Mouse (Mus musculus): ENCODE results near the gene Trem2. TPM values are rescaled to one million over a fixed set of nuclear protein-coding genes. Genes with fewer than 3 reads are reported as not detected.

Gene Trem2
- total and polyA plus RNA-seq, 2 experiments = 0.34 to 0.74 TPM

DNA sequence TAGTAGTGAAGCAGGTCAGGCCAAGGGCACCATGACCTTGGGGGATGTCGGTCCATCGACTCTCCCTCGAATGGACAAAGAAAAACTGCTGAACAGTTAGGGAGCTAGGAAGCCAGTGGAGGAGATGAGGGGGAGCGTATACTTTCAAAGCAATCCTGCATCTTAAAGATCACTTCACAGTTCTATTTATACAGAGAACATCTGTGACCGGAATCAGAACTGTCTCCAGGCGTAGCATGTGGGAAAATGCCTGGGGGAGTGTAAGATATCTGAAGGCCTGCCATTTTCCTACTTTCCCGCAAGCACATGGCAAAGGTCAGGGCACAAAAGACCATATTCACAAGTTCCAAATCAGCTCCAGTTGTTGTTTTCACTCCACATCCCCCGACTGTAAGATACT is 26.8 kb downstream of the Trem2 start:
- Histone ChIP-seq H3K27ac (replicated peaks; ENCODE audit: insufficient read depth, low read depth, low read length) (no peak overlapping the region), H3K4me1 (ENCODE audit: control insufficient read depth, insufficient read depth, low read length) (no peaks in the 10 kb centered on the region), H3K27me3 (ENCODE audit: control insufficient read depth, insufficient read depth, low read length) (no peaks in the 10 kb centered on the region), H3K9ac (ENCODE audit: low read depth, low read length) (no peak overlapping the region), H3K79me2 (ENCODE audit: control insufficient read depth, insufficient read depth, low read length) (no peaks in the 10 kb centered on the region), H3K36me3 (ENCODE audit: control insufficient read depth, insufficient read depth, low read length) (no peaks in the 10 kb centered on the region), H3K4me3 (ENCODE audit: insufficient read depth, low read depth, low read length) (no peak overlapping the region)
- no peak for DNase-seq (ENCODE audit: extremely low read depth, low read depth, low spot score)
- no peak for TF ChIP-seq POLR2A (IDR thresholded peaks at IDR 0.05; ENCODE audit: extremely low read depth, insufficient read depth, low read length)
- no peak for TF ChIP-seq CTCF (IDR thresholded peaks at IDR 0.05; ENCODE audit: low read depth, low read length)
- 83% methylated on average over 8 of the region's 8 CpGs for WGBS

GRCm38 (mm10) chr17:48376102-48376501 is 29.9 kb downstream of the Trem2 start:
- 90% methylated on average over 1 of the region's 1 CpGs for WGBS
- Histone ChIP-seq H3K27me3 (ENCODE audit: control insufficient read depth, insufficient read depth, low read length) (no peaks in the 10 kb centered on the region), H3K4me3 (ENCODE audit: insufficient read depth, low read depth, low read length) (no peak overlapping the region), H3K79me2 (ENCODE audit: control insufficient read depth, insufficient read depth, low read length) (no peaks in the 10 kb centered on the region), H3K4me1 (ENCODE audit: control insufficient read depth, insufficient read depth, low read length) (no peaks in the 10 kb centered on the region), H3K36me3 (ENCODE audit: control insufficient read depth, insufficient read depth, low read length) (no peaks in the 10 kb centered on the region), H3K27ac (replicated peaks; ENCODE audit: insufficient read depth, low read depth, low read length) (no peak overlapping the region), H3K9ac (ENCODE audit: low read depth, low read length) (no peak overlapping the region)
- DNase-seq (ENCODE audit: extremely low read depth, low read depth, low spot score) = no peak
- TF ChIP-seq CTCF (IDR thresholded peaks at IDR 0.05; ENCODE audit: low read depth, low read length) (no peak), POLR2A (IDR thresholded peaks at IDR 0.05; ENCODE audit: extremely low read depth, insufficient read depth, low read length) (no peak)

DNA sequence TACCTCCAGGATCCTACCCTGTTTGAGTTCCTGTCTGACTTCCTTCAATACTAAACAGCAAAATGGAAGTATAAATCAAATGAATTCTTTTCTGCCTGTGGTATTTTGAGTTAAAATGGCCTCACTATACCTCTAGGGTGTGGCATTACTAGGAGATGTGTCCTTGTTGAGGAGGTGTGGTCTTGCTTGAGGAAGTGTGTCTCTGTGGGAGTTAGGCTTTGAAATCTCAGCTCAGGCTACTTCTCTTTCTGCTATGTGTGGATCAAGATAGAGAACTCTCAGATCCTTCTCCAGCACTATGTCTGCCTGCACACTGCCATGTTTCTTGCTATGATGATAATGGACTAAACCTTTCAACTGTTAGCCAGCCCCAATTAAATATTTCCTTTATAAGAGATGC is 32.8 kb downstream of the Trem2 start:
- H3K9ac ChIP-seq (ENCODE audit: low read depth, low read length) = no peak overlapping the region
- no peak overlapping the region for H3K4me3 ChIP-seq (ENCODE audit: insufficient read depth, low read depth, low read length)
- H3K36me3 ChIP-seq (ENCODE audit: control insufficient read depth, insufficient read depth, low read length) = no peaks in the 10 kb centered on the region
- no peak overlapping the region for H3K27ac ChIP-seq (replicated peaks; ENCODE audit: insufficient read depth, low read depth, low read length)
- TF ChIP-seq CTCF (IDR thresholded peaks at IDR 0.05; ENCODE audit: low read depth, low read length) (no peak), POLR2A (IDR thresholded peaks at IDR 0.05; ENCODE audit: extremely low read depth, insufficient read depth, low read length) (no peak)
- no peaks in the 10 kb centered on the region for H3K4me1 ChIP-seq (ENCODE audit: control insufficient read depth, insufficient read depth, low read length)
- no peak for DNase-seq (ENCODE audit: extremely low read depth, low read depth, low spot score)
- H3K27me3 ChIP-seq (ENCODE audit: control insufficient read depth, insufficient read depth, low read length) = no peaks in the 10 kb centered on the region
- no peaks in the 10 kb centered on the region for H3K79me2 ChIP-seq (ENCODE audit: control insufficient read depth, insufficient read depth, low read length)

DNA sequence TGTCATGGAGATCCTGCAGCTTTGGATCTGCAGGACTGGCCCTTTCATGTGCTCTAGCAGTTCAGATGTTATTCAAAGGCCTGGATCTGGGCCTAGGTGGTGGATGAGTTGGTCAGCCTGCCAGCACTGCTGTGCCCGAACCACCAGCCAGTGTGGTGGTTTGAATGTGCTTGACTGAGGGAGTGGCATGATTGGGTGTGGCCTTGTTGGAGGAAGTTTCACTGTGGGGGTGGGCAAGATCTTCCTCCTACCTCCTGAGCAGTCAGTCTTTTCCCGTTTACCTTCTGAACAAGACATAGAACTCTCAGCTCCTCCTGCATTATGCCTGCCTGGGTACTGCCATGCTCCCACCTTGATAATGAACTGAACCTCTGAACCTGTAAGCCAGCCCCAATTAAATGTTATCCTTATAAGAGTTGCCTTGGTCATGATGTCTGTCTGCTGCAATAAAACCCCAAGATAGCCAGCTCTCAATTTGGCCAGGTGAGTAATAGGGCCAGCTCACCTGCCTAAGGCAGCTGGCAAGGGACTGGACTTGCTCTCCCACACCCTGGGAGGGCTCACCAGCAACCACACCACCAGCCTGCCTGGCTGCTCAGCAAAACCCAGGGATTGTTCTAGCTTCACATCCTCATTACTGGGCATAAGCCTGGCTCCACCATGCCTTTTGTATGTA is 39.7 kb downstream of the Trem2 start:
- Histone ChIP-seq H3K27me3 (ENCODE audit: control insufficient read depth, insufficient read depth, low read length) (no peaks in the 10 kb centered on the region), H3K9ac (ENCODE audit: low read depth, low read length) (no peak overlapping the region), H3K27ac (replicated peaks; ENCODE audit: insufficient read depth, low read depth, low read length) (no peak overlapping the region), H3K4me3 (ENCODE audit: insufficient read depth, low read depth, low read length) (no peak overlapping the region), H3K36me3 (ENCODE audit: control insufficient read depth, insufficient read depth, low read length) (peaks cover 35% of the 10 kb centered on the region), H3K79me2 (ENCODE audit: control insufficient read depth, insufficient read depth, low read length) (no peaks in the 10 kb centered on the region), H3K4me1 (ENCODE audit: control insufficient read depth, insufficient read depth, low read length) (no peaks in the 10 kb centered on the region)
- TF ChIP-seq POLR2A (IDR thresholded peaks at IDR 0.05; ENCODE audit: extremely low read depth, insufficient read depth, low read length) (no peak), CTCF (IDR thresholded peaks at IDR 0.05; ENCODE audit: low read depth, low read length) (no peak)
- WGBS = 79% methylated on average over 2 of the region's 2 CpGs
- no peak for DNase-seq (ENCODE audit: extremely low read depth, low read depth, low spot score)

- Histone ChIP-seq H3K4me1 (ENCODE audit: control insufficient read depth, insufficient read depth, low read length) (no peaks in the 10 kb centered on the region), H3K9ac (ENCODE audit: low read depth, low read length) (no peak overlapping the region), H3K4me3 (ENCODE audit: insufficient read depth, low read depth, low read length) (no peak overlapping the region), H3K79me2 (ENCODE audit: control insufficient read depth, insufficient read depth, low read length) (no peaks in the 10 kb centered on the region), H3K27ac (replicated peaks; ENCODE audit: insufficient read depth, low read depth, low read length) (no peak overlapping the region), H3K36me3 (ENCODE audit: control insufficient read depth, insufficient read depth, low read length) (peaks cover 58% of the 10 kb centered on the region), H3K27me3 (ENCODE audit: control insufficient read depth, insufficient read depth, low read length) (no peaks in the 10 kb centered on the region)
- DNase-seq (ENCODE audit: extremely low read depth, low read depth, low spot score) = no peak
- TF ChIP-seq CTCF (IDR thresholded peaks at IDR 0.05; ENCODE audit: low read depth, low read length) = no peak
- no peak for TF ChIP-seq POLR2A (IDR thresholded peaks at IDR 0.05; ENCODE audit: extremely low read depth, insufficient read depth, low read length)
- 92% methylated on average over 2 of the region's 2 CpGs for WGBS
Observed at GRCm38 (mm10) chr17:48388666-48389065, 42.5 kb downstream of the Trem2 start.

GRCm38 (mm10) chr17:48389442-48389841 is 43.2 kb downstream of the Trem2 start:
- no peaks in the 10 kb centered on the region for H3K79me2 ChIP-seq (ENCODE audit: control insufficient read depth, insufficient read depth, low read length)
- WGBS = 90% methylated on average over 5 of the region's 5 CpGs
- H3K27ac ChIP-seq (replicated peaks; ENCODE audit: insufficient read depth, low read depth, low read length) = no peak overlapping the region
- no peaks in the 10 kb centered on the region for H3K4me1 ChIP-seq (ENCODE audit: control insufficient read depth, insufficient read depth, low read length)
- H3K27me3 ChIP-seq (ENCODE audit: control insufficient read depth, insufficient read depth, low read length) = no peaks in the 10 kb centered on the region
- TF ChIP-seq CTCF (IDR thresholded peaks at IDR 0.05; ENCODE audit: low read depth, low read length) (no peak), POLR2A (IDR thresholded peaks at IDR 0.05; ENCODE audit: extremely low read depth, insufficient read depth, low read length) (no peak)
- peaks cover 62% of the 10 kb centered on the region for H3K36me3 ChIP-seq (ENCODE audit: control insufficient read depth, insufficient read depth, low read length)
- no peak overlapping the region for H3K4me3 ChIP-seq (ENCODE audit: insufficient read depth, low read depth, low read length)
- H3K9ac ChIP-seq (ENCODE audit: low read depth, low read length) = no peak overlapping the region
- no peak for DNase-seq (ENCODE audit: extremely low read depth, low read depth, low spot score)
